Mouse (Mus musculus) kidney, adult 2 months (tissue): ENCODE measurements around the gene Sfswap. TPM values are rescaled to one million over a fixed set of nuclear protein-coding genes. Genes with fewer than 3 reads are reported as not detected.

Source experiments
- DNase-seq: peaks from one replicate; pipeline ENCODE4 v3.0.0; 2021
- H3K27ac ChIP-seq: fragments of 200-500 bp; 2 replicates; pipeline ENCODE4 v1.5.1; 2012; ENCODE audit warnings: low read depth, low read length, control low read depth, inconsistent platforms; ENCODE audit not compliant: insufficient read depth
- H3K27me3 ChIP-seq: fragments of 200-500 bp; replicated peaks from 2 replicates; pipeline ENCODE4 v1.6.1; 2012; ENCODE audit warnings: mild to moderate bottlenecking, moderate library complexity, low read length, inconsistent platforms; ENCODE audit not compliant: control insufficient read depth, insufficient read depth
- H3K36me3 ChIP-seq: fragments of 200-500 bp; 2 replicates; pipeline ENCODE4 v1.6.1; 2012; ENCODE audit warnings: mild to moderate bottlenecking, moderate library complexity, low read length, inconsistent platforms; ENCODE audit not compliant: control insufficient read depth, insufficient read depth
- H3K4me1 ChIP-seq: fragments of 200-500 bp; 2 replicates; pipeline ENCODE4 v1.6.1; 2011; ENCODE audit warnings: low read length; ENCODE audit not compliant: control insufficient read depth, insufficient read depth
- H3K4me3 ChIP-seq: fragments of 200-500 bp; 2 replicates; pipeline ENCODE4 v1.5.1; 2011; ENCODE audit warnings: mild to moderate bottlenecking, low read depth, low read length, control low read depth; ENCODE audit not compliant: insufficient read depth
- CTCF ChIP-seq: fragments of 200-500 bp; conservative IDR thresholded peaks from 2 replicates; pipeline ENCODE4 v1.5.1; 2011; ENCODE audit warnings: low read depth, mild to moderate bottlenecking, control low read depth, low read length, moderate library complexity, mixed read lengths; ENCODE audit not compliant: insufficient read depth, insufficient read length
- POLR2A ChIP-seq: fragments of 200-500 bp; IDR thresholded peaks from one replicate; pipeline ENCODE4 v1.6.1; 2011; ENCODE audit warnings: low read depth, low read length, control low read depth
- WGBS: fragments of 180-500 bp; shearing (Covaris S2); methylation state at CpG from one replicate; pipeline ENCODE4 v1.1.7; 2018; 5-methylcytosine and 5-hydroxymethylcytosine counted together
- polyA plus RNA-seq: library from polyadenylated mRNA; depleted of rRNA; stranded (reverse); fragments of >200 nt; gene quantifications from 2 replicates; pipeline ENCODE4 v1.2.3, GENCODE M21; 2012

Sfswap gene
- polyA plus RNA-seq, 1 experiment, result 43.8 TPM

DNA sequence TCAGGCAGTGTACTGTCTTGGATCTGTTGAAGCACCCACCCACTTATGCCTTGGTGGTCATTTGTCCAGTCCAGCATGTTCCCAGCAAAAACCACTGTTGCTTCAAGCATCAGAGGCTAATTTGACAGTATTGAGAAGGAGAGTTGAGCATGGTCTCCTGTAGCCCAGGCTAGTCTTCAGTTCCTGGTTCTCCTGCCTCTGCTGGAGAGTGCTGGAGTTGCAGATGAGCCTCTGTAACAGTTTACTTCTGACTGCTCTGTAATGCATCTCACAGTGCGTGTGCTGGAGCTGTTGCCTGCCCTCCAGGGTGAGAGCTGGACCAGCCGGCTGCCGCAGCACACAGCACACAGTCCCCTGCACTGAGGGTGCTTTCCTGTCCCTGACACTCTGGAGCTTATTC lies 41.2 kb downstream of the Sfswap start:
- peaks cover 10% of the 10 kb centered on the region for H3K36me3 ChIP-seq
- TF ChIP-seq POLR2A (no peak), CTCF (no peak)
- no peak overlapping the region for H3K27ac ChIP-seq
- H3K27me3 ChIP-seq, result no peaks in the 10 kb centered on the region
- H3K4me3 ChIP-seq, result no peak overlapping the region
- 0 out of 2 replicates have a peak, but pooled peaks cover 3% of the 10 kb centered on the region for H3K4me1 ChIP-seq
- DNase-seq, result no peak
- WGBS, result 95% methylated on average over 3 of the region's 3 CpGs

- TF ChIP-seq POLR2A (no peak), CTCF (no peak)
- WGBS, result 68% methylated on average over 9 of the region's 9 CpGs
- no peak overlapping the region for H3K27ac ChIP-seq
- H3K36me3 ChIP-seq, result peaks cover 7% of the 10 kb centered on the region
- no peaks in the 10 kb centered on the region for H3K27me3 ChIP-seq
- no peak overlapping the region for H3K4me3 ChIP-seq
- DNase-seq, result peak; percentile 62
- peaks cover 3% of the 10 kb centered on the region; the same call in 1 of the 2 replicates for H3K4me1 ChIP-seq
These were observed 44.8 kb downstream of the Sfswap start for GRCm38 (mm10) chr5:129545787-129546186.

GRCm38 (mm10) chr5:129549716-129550115 lies 48.7 kb downstream of the Sfswap start:
- no peaks in the 10 kb centered on the region; the same call in 1 of the 2 replicates for H3K36me3 ChIP-seq
- H3K4me1 ChIP-seq, result peaks cover 10% of the 10 kb centered on the region
- H3K27me3 ChIP-seq, result no peaks in the 10 kb centered on the region
- no peak overlapping the region for H3K27ac ChIP-seq
- DNase-seq, result peak; percentile 91
- TF ChIP-seq POLR2A (no peak), CTCF (no peak)
- 69% methylated on average over 12 of the region's 12 CpGs for whole genome bisulfite sequencing
- no peak overlapping the region for H3K4me3 ChIP-seq

DNA sequence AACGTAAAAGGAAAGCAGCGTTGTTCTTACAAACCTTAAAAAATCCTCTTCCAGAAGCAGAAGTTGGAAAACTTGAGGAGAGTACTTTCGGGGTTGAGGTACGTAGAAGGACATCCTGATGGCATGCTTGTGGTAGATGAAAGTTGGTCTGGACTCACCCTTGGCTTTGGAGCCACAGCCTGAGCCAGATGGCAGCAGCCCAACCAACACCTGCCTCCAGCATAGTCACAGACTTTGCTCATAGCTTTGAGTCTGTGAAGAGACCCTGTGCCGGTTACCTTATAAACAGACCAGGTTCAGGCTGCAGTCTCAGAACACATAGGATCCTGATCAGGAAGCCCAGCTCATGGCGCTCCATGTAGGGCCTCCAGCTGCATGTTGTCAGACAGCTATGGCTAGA lies 49.8 kb downstream of the Sfswap start:
- Histone ChIP-seq H3K4me1 (peaks cover 10% of the 10 kb centered on the region), H3K27ac (peak overlapping the region; percentile 73; the same call in 1 of the 2 replicates), H3K27me3 (no peaks in the 10 kb centered on the region), H3K36me3 (peaks cover 1% of the 10 kb centered on the region; the same call in 1 of the 2 replicates), H3K4me3 (no peak overlapping the region)
- whole genome bisulfite sequencing, result 83% methylated on average over 6 of the region's 6 CpGs
- TF ChIP-seq POLR2A (no peak), CTCF (no peak)
- DNase-seq, result peak; percentile 86

GRCm38 (mm10) chr5:129551991-129552390 lies 51.0 kb downstream of the Sfswap start:
- Histone ChIP-seq H3K27me3 (no peaks in the 10 kb centered on the region), H3K27ac (peak overlapping the region; percentile 17), H3K4me1 (peaks cover 10% of the 10 kb centered on the region), H3K36me3 (peaks cover 1% of the 10 kb centered on the region; the same call in 1 of the 2 replicates), H3K4me3 (no peak overlapping the region)
- WGBS, result 62% methylated on average over 2 of the region's 2 CpGs
- peak; percentile 82 for DNase-seq
- TF ChIP-seq POLR2A, result no peak
- no peak for TF ChIP-seq CTCF

DNA sequence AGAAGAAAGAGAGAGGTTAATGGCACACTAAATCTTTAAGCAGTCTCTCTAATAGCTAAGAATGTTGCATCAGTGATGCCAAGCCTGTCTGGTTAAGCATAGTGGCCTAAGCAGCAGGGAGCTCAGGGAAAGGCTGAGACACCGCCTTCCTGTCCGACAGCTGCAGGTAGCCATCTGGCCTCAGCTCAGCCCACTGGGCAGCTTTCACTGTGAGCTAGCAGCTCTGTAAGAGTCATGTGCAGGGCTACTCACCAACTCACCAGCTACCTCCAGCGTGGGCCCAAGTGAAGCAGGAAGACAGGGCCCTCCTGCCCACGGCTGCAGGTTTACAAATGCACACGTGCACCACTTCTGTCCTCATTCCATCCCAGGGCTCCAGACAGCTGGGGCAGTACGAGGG lies 52.6 kb downstream of the Sfswap start:
- Histone ChIP-seq H3K36me3 (peaks cover 1% of the 10 kb centered on the region; the same call in 1 of the 2 replicates), H3K4me3 (no peak overlapping the region), H3K27me3 (no peaks in the 10 kb centered on the region), H3K4me1 (peaks cover 10% of the 10 kb centered on the region), H3K27ac (no peak overlapping the region)
- 89% methylated on average over 6 of the region's 6 CpGs for WGBS
- no peak for TF ChIP-seq CTCF
- no peak for TF ChIP-seq POLR2A
- DNase-seq, result no peak

DNA sequence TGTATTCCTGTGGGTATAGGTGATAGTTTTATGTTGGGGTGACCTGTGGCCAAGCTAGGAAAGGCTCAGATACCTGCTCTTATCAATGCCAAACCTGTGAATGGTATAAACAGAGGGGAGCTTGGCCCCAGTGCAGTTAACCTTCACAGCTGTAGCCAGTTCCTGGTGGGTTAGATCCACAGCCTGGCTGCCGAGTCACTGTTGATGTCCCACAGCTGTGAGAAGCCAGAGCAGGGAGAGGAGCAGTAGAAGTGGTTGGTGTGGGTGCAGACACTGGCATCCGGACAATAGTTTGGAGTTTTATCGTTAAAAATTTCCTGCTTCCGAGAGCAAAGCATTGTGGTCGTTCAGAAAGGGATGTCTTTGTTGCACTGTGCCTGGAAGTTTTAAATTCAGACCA lies 57.6 kb downstream of the Sfswap start:
- peaks cover 1% of the 10 kb centered on the region; the same call in 1 of the 2 replicates for H3K36me3 ChIP-seq
- 72% methylated on average over 5 of the region's 5 CpGs for WGBS
- no peak overlapping the region for H3K4me3 ChIP-seq
- H3K27ac ChIP-seq, result no peak overlapping the region
- no peaks in the 10 kb centered on the region for H3K27me3 ChIP-seq
- TF ChIP-seq CTCF, result no peak
- TF ChIP-seq POLR2A, result no peak
- no peaks in the 10 kb centered on the region for H3K4me1 ChIP-seq
- DNase-seq, result no peak
